Mouse (Mus musculus) lung, adult 2 months (tissue): ENCODE results near the gene Gtf2a2.
A peak's percentile ranks its signal among the peaks of the same experiment; 100 is the strongest.

Source experiments
- CTCF ChIP-seq: fragments of 200-500 bp; IDR thresholded peaks from 2 replicates; pipeline ENCODE4 v1.5.1; 2011; ENCODE audit warnings: mild to moderate bottlenecking, low read length, control low read depth; ENCODE audit not compliant: insufficient read depth
- POLR2A ChIP-seq: fragments of 200-500 bp; IDR thresholded peaks from 2 replicates; pipeline ENCODE4 v1.6.1; 2011; ENCODE audit warnings: low read depth, mild to moderate bottlenecking, control low read depth, low read length, borderline replicate concordance; ENCODE audit errors: extremely low read depth

- TF ChIP-seq CTCF (no peak), POLR2A (peak; percentile 92)
Measured at GRCm38 (mm10) chr9:69989303-69990121, 22.8 kb upstream of the Gtf2a2 start, which contains the start of gene Bnip2.
